Mouse (Mus musculus) hindbrain, embryonic 14.5 days (tissue): ENCODE measurements around the gene Cerkl. TPM values are rescaled to one million over a fixed set of nuclear protein-coding genes. Genes with fewer than 3 reads are reported as not detected.

Experiments
- ATAC-seq: fragments of 200-750 bp; cut with Nextera tagmentation; 2 replicates; pipeline ENCODE4 v1.8.0; 2017; ENCODE audit warnings: moderate number of reproducible peaks, mild to moderate bottlenecking, moderate TSS enrichment, moderate library complexity; ENCODE audit not compliant: low FRiP score
- DNase-seq: peaks from one replicate; pipeline ENCODE4 v3.0.0-alpha.2; 2015; ENCODE audit warnings: low spot score
- H3K27ac ChIP-seq: fragments of 300-500 bp; sonication (generic); 2 replicates; pipeline ENCODE4 v1.5.1; 2014; ENCODE audit warnings: mild to moderate bottlenecking, moderate library complexity
- H3K27me3 ChIP-seq: fragments of 300-500 bp; sonication (generic); 2 replicates; pipeline ENCODE4 v1.6.1; 2014; ENCODE audit warnings: mild to moderate bottlenecking, low read length, mixed read lengths; ENCODE audit not compliant: control insufficient read depth, insufficient read depth
- H3K36me3 ChIP-seq: fragments of 300-500 bp; sonication (generic); replicated peaks from 2 replicates; pipeline ENCODE4 v1.6.1; 2014; ENCODE audit not compliant: control insufficient read depth, insufficient read depth
- H3K4me1 ChIP-seq: fragments of 300-500 bp; sonication (generic); replicated peaks from 2 replicates; pipeline ENCODE4 v1.6.1; 2014; ENCODE audit warnings: antibody characterized with exemption, low read length, mixed read lengths; ENCODE audit not compliant: control insufficient read depth, insufficient read depth
- H3K4me2 ChIP-seq: fragments of 300-500 bp; sonication (generic); replicated peaks from 2 replicates; pipeline ENCODE4 v1.6.1; 2014; ENCODE audit warnings: mild to moderate bottlenecking, moderate library complexity
- H3K4me3 ChIP-seq: fragments of 300-500 bp; sonication (generic); replicated peaks from 2 replicates; pipeline ENCODE4 v1.5.1; 2014; ENCODE audit warnings: mild to moderate bottlenecking, low read length
- H3K9ac ChIP-seq: fragments of 300-500 bp; sonication (generic); 2 replicates; pipeline ENCODE4 v1.6.1; 2014
- H3K9me3 ChIP-seq: fragments of 300-500 bp; sonication (generic); 2 replicates; pipeline ENCODE4 v1.6.1; 2016; ENCODE audit warnings: low read length; ENCODE audit not compliant: control insufficient read depth
- WGBS: fragments of 180-500 bp; shearing (Covaris S2); extraction: QIAGEN DNeasy Blood & Tissue Kit; methylation state at CpG from one replicate; pipeline ENCODE4 v1.1.7; 2014; 5-methylcytosine and 5-hydroxymethylcytosine counted together
- polyA plus RNA-seq: library from polyadenylated mRNA; unstranded; fragments of >200 nt; fragmentation: Nextera tagmentation; extraction: Ambion mirVana; gene quantifications from 2 replicates; pipeline ENCODE4 v1.2.1, GENCODE M21; 2014

The Cerkl gene
- polyA plus RNA-seq, 1 experiment from 2014 or later: 1.2 TPM

DNA sequence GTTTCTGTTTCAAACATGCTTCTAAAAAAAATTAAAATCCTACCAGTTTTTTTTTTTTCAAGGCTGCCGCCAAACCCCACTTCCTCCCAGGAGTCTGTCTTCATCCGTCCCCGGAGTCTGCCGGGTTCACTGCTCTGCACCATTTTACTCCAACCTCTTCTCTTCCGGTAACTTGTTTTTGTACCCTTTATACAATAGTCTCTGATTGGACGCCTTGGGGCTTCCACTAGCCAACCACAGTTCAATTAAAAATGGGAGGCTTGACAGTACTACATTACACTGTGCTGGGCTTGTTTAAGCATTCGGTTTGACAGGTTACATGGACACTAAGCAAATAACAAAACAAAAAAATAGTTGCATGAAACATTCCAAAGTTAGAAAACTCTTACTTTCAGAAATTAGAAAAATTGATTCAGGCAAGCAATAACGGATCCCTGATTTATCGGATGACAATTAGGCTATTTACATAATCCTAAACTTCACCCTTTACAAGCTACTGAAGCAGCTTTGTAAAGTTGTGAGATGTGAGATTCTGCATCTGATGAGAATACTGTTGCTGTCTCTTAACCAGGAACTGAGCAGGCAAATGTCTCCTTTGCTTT is 85.8 kb downstream of the Cerkl start:
- Histone ChIP-seq H3K4me3 (no peak overlapping the region), H3K36me3 (no peaks in the 10 kb centered on the region), H3K4me1 (0 out of 2 replicates have a peak, but pooled peaks cover 3% of the 10 kb centered on the region), H3K9ac (no peak overlapping the region), H3K9me3 (no peaks in the 10 kb centered on the region), H3K27ac (no peak overlapping the region), H3K27me3 (no peaks in the 10 kb centered on the region), H3K4me2 (no peak overlapping the region)
- WGBS: 84% methylated on average over 9 of the region's 9 CpGs
- DNase-seq: no peak
- no peak for ATAC-seq

DNA sequence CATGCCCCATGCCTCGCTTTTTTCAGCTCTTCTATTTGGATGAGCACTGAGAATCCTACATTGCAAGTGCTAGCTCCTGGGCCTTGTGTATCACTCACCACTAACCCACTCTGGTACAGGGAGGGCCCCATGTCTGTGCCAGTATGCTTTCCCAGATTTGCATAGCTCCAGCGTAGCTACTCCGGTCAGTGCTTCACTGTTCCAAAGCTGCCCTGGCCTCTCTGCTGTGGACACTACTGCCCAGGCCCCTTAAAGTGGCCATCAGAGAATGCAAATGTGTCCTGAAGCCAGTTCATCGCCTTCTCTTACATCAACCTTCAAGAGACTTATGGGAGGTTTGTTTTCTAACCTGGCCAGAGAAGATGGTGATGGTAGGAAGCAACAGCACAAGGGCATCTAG is 86.7 kb downstream of the Cerkl start:
- Histone ChIP-seq H3K4me2 (no peak overlapping the region), H3K4me3 (no peak overlapping the region), H3K36me3 (no peaks in the 10 kb centered on the region), H3K9ac (no peak overlapping the region), H3K4me1 (0 out of 2 replicates have a peak, but pooled peaks cover 3% of the 10 kb centered on the region), H3K27me3 (no peaks in the 10 kb centered on the region), H3K9me3 (no peaks in the 10 kb centered on the region), H3K27ac (no peak overlapping the region)
- WGBS: 78% methylated on average over 4 of the region's 4 CpGs
- no peak for DNase-seq
- ATAC-seq: no peak

DNA sequence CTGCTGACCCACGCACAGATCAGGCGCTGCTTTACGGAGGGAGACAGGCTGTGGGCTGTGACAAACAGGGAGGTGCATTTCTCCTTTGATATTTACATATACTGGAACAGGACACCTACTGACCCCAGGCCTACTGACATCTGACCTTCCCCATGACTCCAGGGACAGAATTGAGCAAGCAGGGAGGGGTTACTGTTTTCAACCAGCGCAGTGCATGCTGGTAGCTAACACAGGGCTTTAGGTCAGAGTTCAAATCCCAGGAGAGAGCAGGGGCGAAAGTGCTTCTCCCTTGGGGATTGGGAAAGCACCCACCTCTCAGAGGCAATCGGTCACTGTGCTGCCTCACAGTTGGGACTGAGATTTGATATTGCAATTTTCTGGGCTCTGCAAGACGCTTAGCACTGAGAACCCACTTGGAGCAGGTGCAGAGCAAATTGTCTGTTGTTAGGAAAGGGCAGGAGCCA is 87.5 kb downstream of the Cerkl start:
- Histone ChIP-seq H3K27ac (no peak overlapping the region), H3K4me3 (no peak overlapping the region), H3K4me2 (no peak overlapping the region), H3K4me1 (0 out of 2 replicates have a peak, but pooled peaks cover 3% of the 10 kb centered on the region), H3K9ac (no peak overlapping the region), H3K27me3 (no peaks in the 10 kb centered on the region), H3K36me3 (no peaks in the 10 kb centered on the region), H3K9me3 (no peaks in the 10 kb centered on the region)
- no peak; the same call in 1 of the 2 replicates for ATAC-seq
- 49% methylated on average over 7 of the region's 7 CpGs for WGBS
- DNase-seq: no peak

DNA sequence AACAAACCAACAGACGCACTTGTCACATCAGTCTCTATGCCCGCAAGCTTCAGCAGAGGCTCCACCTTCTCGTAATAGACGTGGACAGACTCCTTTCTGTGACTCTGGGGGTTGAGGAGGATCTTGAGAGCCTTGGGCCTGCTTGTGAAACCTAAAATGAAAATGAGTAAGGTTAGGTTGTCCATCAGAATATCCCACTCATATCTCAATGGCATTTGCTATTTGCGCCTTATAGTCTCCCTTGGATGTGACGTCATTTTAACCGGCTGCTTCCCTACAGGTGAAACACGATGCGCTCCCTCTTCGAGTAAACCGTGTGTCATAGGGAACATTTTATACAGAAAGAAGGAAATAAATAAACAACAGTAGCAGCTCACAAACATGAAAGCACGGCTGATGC is 87.9 kb downstream of the Cerkl start:
- Histone ChIP-seq H3K9me3 (no peaks in the 10 kb centered on the region), H3K36me3 (no peaks in the 10 kb centered on the region), H3K4me1 (0 out of 2 replicates have a peak, but pooled peaks cover 3% of the 10 kb centered on the region), H3K9ac (no peak overlapping the region), H3K4me3 (no peak overlapping the region), H3K27ac (no peak overlapping the region), H3K4me2 (no peak overlapping the region), H3K27me3 (no peaks in the 10 kb centered on the region)
- WGBS: 86% methylated on average over 12 of the region's 12 CpGs
- DNase-seq (no peak), ATAC-seq (no peak)

DNA sequence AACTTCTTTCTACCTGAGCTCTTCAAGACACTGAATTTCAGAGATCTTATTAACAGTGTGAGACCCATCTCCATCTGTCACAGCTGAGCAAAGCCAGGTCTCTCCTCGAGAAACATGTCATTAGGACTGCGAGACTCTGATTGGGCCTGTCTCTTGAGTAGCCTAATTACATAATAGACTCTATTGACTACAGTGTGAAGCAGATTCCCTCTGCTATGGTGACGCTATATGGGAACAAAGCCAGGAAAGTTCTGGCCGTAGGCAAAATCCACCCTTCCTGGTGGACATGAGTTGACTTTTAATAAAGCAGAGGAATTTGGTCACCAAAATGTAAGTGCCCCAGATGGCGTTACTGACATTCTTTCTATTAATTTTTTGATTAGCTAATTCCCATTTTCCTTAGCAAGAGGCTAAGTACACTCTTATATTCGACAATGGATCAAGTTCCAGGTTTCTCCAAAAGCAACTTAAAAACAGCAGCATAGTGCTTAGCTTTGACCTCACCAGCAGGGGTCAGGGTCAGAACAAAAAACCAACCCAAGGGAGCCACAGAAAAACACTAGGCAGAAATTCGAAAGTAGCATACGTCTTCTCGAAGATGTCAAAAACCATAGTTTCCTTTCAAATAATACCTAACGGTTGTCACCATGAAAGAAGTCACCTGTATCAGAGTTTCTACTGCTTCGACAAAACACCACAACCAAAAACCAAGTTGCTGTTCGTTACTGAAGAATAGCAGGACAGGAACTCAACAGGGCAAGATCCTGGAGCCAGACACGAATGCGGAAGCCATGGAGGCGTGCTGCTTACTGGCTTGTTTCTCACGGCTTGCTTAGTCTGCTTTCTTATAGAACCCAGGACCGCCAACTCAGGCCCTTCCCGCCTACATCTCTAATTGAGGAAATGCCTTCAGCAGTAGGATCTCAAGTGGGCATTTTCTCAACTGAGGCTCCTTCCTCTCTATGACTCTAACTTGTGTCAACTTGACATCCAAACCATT is 88.8 kb downstream of the Cerkl start:
- WGBS: 68% methylated on average over 18 of the region's 18 CpGs
- H3K9ac ChIP-seq: no peak overlapping the region
- H3K36me3 ChIP-seq: no peaks in the 10 kb centered on the region
- no peak overlapping the region for H3K4me3 ChIP-seq
- H3K27me3 ChIP-seq: no peaks in the 10 kb centered on the region
- H3K9me3 ChIP-seq: no peaks in the 10 kb centered on the region
- H3K4me2 ChIP-seq: no peak overlapping the region
- DNase-seq (peak; percentile 41), ATAC-seq (peak; percentile 73; the same call in 1 of the 2 replicates)
- H3K27ac ChIP-seq: no peak overlapping the region
- H3K4me1 ChIP-seq: 0 out of 2 replicates have a peak, but pooled peaks cover 3% of the 10 kb centered on the region

DNA sequence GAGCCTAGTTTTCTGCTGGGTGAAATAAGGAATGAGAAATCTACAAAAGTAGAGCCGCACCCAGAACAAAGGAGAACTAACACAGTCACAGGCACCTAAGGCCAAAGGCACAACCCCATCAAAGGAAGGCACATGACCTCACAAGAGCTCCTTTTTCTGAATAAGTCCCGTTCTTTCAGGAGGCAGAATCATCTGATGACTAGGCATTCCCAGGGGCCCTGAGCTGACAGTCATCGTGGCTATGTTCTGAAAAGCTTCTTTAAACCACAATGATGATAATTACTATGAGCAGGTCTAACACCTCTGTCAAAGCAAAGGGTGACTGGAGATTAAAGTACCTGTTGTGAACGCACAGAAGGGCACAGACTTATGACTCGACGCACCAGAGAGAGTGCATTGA is 92.7 kb downstream of the Cerkl start:
- H3K4me2 ChIP-seq: no peak overlapping the region
- WGBS: 61% methylated on average over 6 of the region's 6 CpGs
- ATAC-seq (no peak), DNase-seq (no peak)
- no peak overlapping the region for H3K9ac ChIP-seq
- H3K27me3 ChIP-seq: no peaks in the 10 kb centered on the region
- H3K4me3 ChIP-seq: no peak overlapping the region
- no peaks in the 10 kb centered on the region for H3K36me3 ChIP-seq
- no peaks in the 10 kb centered on the region for H3K9me3 ChIP-seq
- H3K4me1 ChIP-seq: no peaks in the 10 kb centered on the region
- H3K27ac ChIP-seq: no peak overlapping the region

DNA sequence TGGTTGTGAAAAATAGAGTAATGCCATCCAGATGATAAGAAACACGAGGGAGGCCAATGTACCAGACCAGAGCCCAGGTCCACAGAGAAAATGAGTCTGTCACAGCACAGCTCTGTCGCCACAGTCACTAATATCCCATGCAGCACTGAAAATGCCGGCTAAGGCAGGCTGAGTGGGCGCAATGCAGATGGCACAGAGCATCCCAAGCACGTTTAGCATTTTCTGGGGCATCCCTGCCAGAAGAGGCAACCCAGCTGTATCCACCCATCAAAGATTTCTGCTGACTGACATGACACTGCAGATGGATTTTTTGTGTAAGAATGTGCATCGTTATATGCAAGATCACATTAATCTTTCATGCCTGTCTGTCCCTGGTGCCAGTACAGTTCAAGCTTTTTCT is 94.6 kb downstream of the Cerkl start:
- H3K27me3 ChIP-seq: no peaks in the 10 kb centered on the region
- ATAC-seq: no peak
- H3K4me2 ChIP-seq: no peak overlapping the region
- no peak overlapping the region for H3K27ac ChIP-seq
- no peaks in the 10 kb centered on the region for H3K36me3 ChIP-seq
- H3K9me3 ChIP-seq: no peaks in the 10 kb centered on the region
- no peak for DNase-seq
- no peak overlapping the region for H3K4me3 ChIP-seq
- no peak overlapping the region for H3K9ac ChIP-seq
- no peaks in the 10 kb centered on the region for H3K4me1 ChIP-seq
- 60% methylated on average over 6 of the region's 6 CpGs for WGBS

DNA sequence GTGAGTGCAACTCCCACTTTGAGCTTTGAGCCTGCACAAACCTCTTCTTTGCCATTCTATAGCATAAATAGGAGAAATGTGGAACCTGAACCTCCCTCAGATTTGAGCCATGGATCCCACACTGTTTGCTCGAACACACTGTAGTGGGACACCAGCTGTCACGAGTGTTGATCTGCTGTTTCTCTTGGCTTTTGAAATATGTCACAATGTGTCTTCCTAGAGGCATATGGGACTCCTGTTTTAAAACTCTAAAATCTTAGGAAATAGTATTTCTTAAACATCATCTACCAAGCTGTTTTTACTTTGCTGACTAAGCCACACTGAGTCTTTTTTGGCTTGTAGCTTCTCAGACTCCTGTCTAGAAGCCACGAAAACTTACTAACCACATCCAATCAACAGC is 98.8 kb downstream of the Cerkl start:
- DNase-seq (no peak), ATAC-seq (no peak)
- WGBS: 90% methylated on average over 3 of the region's 3 CpGs
- Histone ChIP-seq H3K9me3 (no peaks in the 10 kb centered on the region), H3K36me3 (no peaks in the 10 kb centered on the region), H3K27ac (no peak overlapping the region), H3K4me3 (no peak overlapping the region), H3K4me2 (no peak overlapping the region), H3K27me3 (no peaks in the 10 kb centered on the region), H3K4me1 (no peaks in the 10 kb centered on the region), H3K9ac (no peak overlapping the region)

DNA sequence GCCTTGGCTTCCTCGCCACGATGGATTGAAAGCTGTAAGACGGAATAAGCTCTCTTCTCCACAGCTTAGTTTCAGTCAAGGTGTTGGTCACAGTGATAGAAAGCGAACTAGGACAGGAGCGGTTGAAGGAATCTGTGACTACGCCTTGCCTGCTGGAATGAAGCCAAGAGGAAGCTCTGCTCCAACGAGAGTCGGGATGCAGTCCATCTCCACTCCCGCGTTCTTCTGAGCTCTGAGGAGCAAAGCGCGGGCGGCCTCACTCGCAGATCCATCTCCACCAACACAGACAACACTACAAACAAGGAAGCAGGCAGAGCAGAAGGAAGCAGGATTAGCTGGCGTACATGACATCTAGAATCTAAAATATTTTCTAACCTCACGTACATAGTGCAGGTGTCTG is 101.8 kb downstream of the Cerkl start:
- ATAC-seq: no peak
- WGBS: 94% methylated on average over 16 of the region's 16 CpGs
- Histone ChIP-seq H3K27ac (no peak overlapping the region), H3K9ac (no peak overlapping the region), H3K4me3 (no peak overlapping the region), H3K9me3 (no peaks in the 10 kb centered on the region), H3K4me2 (no peak overlapping the region), H3K36me3 (no peaks in the 10 kb centered on the region), H3K4me1 (0 out of 2 replicates have a peak, but pooled peaks cover 13% of the 10 kb centered on the region), H3K27me3 (no peaks in the 10 kb centered on the region)
- DNase-seq: no peak
